Mouse (Mus musculus) limb, embryonic 14.5 days (tissue): ENCODE results near the gene Aarsd1. TPM values are rescaled to one million over a fixed set of nuclear protein-coding genes. Genes with fewer than 3 reads are reported as not detected.

Experiments
- ATAC-seq: fragments of 200-750 bp; cut with Nextera tagmentation; 2 replicates; pipeline ENCODE4 v1.8.0; 2017; ENCODE audit warnings: low read depth, moderate number of reproducible peaks, moderate TSS enrichment; ENCODE audit not compliant: low FRiP score
- DNase-seq: peaks from one replicate; pipeline ENCODE4 v3.0.0-alpha.2; 2015; ENCODE audit warnings: low spot score
- H3K27ac ChIP-seq: fragments of 300-500 bp; sonication (generic); replicated peaks from 2 replicates; pipeline ENCODE4 v1.5.1; 2014; ENCODE audit warnings: low read depth, mild to moderate bottlenecking, low read length, moderate library complexity, mixed read lengths
- H3K27me3 ChIP-seq: fragments of 300-500 bp; sonication (generic); 2 replicates; pipeline ENCODE4 v1.6.1; 2014; ENCODE audit warnings: low read length, mixed read lengths; ENCODE audit not compliant: control insufficient read depth, insufficient read depth
- H3K36me3 ChIP-seq: fragments of 300-500 bp; sonication (generic); 2 replicates; pipeline ENCODE4 v1.6.1; 2014; ENCODE audit warnings: mild to moderate bottlenecking, low read length, moderate library complexity, mixed read lengths; ENCODE audit not compliant: control insufficient read depth, insufficient read depth
- H3K4me1 ChIP-seq: fragments of 300-500 bp; sonication (generic); 2 replicates; pipeline ENCODE4 v1.6.1; 2014; ENCODE audit warnings: antibody characterized with exemption, low read length, mixed read lengths; ENCODE audit not compliant: control insufficient read depth, insufficient read depth
- H3K4me2 ChIP-seq: fragments of 300-500 bp; sonication (generic); replicated peaks from 2 replicates; pipeline ENCODE4 v1.6.1; 2014; ENCODE audit warnings: low read depth, mild to moderate bottlenecking, low read length, moderate library complexity; ENCODE audit not compliant: severe bottlenecking
- H3K4me3 ChIP-seq: fragments of 300-500 bp; sonication (generic); replicated peaks from 2 replicates; pipeline ENCODE4 v1.5.1; 2014; ENCODE audit warnings: low read length
- H3K9ac ChIP-seq: fragments of 300-500 bp; sonication (generic); 2 replicates; pipeline ENCODE4 v1.6.1; 2014; ENCODE audit warnings: mild to moderate bottlenecking, low read depth, low read length, moderate library complexity; ENCODE audit not compliant: severe bottlenecking
- H3K9me3 ChIP-seq: fragments of 300-500 bp; sonication (generic); 2 replicates; pipeline ENCODE4 v1.6.1; 2016; ENCODE audit warnings: low read length; ENCODE audit not compliant: control insufficient read depth
- POLR2A ChIP-seq: fragments of 200-500 bp; IDR thresholded peaks from 2 replicates; pipeline ENCODE4 v1.8.0; 2012; ENCODE audit warnings: inconsistent platforms, mild to moderate bottlenecking, moderate library complexity, borderline replicate concordance; ENCODE audit not compliant: insufficient read depth, insufficient read length; ENCODE audit errors: extremely low read depth
- WGBS: fragments of 180-500 bp; shearing (Covaris S2); extraction: QIAGEN DNeasy Blood & Tissue Kit; methylation state at CpG from one replicate; pipeline ENCODE4 v1.1.7; 2014; 5-methylcytosine and 5-hydroxymethylcytosine counted together
- microRNA-seq: library from miRNA; unstranded; fragments of <30 nt; microRNA quantifications from one replicate; pipeline ENCODE4, GENCODE M21; 2016
- polyA plus RNA-seq, 2 experiments: library from polyadenylated mRNA; depleted of rRNA in 1 of 2; stranded (reverse) in 1 of 2; unstranded in 1 of 2; fragments of >200 nt; fragmentation: Nextera tagmentation in 1 of 2; extraction: Ambion mirVana in 1 of 2; gene quantifications; 2 replicates each; pipeline versions ENCODE4 v1.2.1 to v1.2.3; 2012 to 2014

Aarsd1 gene
- polyA plus RNA-seq, 2 experiments = 41.1 to 63.2 TPM

DNA sequence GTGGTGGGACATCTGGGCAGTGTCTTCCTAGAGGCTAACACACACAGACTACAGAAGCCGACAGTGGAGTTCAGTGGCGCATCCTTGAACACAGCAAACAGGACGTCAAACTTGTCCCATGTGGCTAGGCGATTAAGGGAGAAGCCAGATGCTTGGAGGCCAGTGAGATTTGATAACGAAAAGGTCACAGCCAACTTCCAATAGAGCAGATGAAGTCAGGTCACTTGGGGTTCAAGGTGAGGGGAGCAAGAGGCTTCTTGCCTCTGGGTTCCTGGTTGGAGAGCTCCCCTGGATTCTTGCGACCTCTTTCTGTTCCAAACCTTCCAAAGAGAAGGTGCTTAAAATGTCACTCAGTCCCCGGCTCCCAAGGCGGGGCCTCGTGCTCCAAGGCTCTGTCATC is 57.6 kb downstream of the Aarsd1 start:
- no peak overlapping the region for H3K4me3 ChIP-seq
- TF ChIP-seq POLR2A = no peak
- no peaks in the 10 kb centered on the region for H3K4me1 ChIP-seq
- no peaks in the 10 kb centered on the region for H3K27me3 ChIP-seq
- DNase-seq = no peak
- no peak overlapping the region for H3K4me2 ChIP-seq
- no peaks in the 10 kb centered on the region for H3K9me3 ChIP-seq
- no peaks in the 10 kb centered on the region for H3K36me3 ChIP-seq
- no peak overlapping the region for H3K9ac ChIP-seq
- no peak for ATAC-seq
- no peak overlapping the region for H3K27ac ChIP-seq
- 68% methylated on average over 9 of the region's 9 CpGs for whole genome bisulfite sequencing

DNA sequence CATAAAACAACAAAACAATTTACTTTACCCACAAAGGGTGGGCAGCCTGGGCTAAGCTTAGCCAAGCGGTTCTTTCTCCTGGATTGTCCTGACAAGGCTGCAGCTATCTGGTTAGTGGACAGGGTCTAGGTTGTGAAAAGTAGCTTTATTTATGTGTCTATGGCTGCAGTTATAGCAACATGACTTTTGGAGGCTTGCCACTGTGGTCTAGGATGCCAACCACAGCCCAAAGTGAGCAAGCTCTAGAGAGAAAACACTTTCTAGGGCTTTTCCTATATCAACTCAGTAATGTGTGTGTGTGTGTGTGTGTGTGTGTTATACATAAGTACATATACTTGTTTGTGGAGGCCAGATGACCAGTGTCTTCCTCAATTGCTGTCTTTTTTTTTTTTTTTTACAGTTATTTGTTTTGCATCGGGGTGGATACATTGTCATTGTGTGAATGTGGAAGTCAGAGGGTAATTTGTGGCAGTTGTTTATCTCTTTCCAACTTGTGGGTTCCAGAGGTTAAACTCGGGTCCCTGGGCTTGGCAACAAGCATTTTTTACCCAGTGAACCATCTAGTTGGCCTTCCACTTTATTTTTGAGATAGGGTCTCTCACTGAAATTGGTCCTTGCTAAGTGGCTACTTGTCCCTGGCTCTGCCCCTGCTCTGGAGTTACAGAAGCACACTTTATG is 59.8 kb downstream of the Aarsd1 start:
- H3K9ac ChIP-seq = no peak overlapping the region
- H3K27me3 ChIP-seq = no peaks in the 10 kb centered on the region
- no peaks in the 10 kb centered on the region for H3K36me3 ChIP-seq
- H3K4me3 ChIP-seq = no peak overlapping the region
- ATAC-seq (no peak), DNase-seq (no peak)
- no peak overlapping the region for H3K27ac ChIP-seq
- WGBS = 78% methylated on average over 3 of the region's 3 CpGs
- no peak overlapping the region for H3K4me2 ChIP-seq
- no peaks in the 10 kb centered on the region for H3K9me3 ChIP-seq
- TF ChIP-seq POLR2A = no peak
- no peaks in the 10 kb centered on the region for H3K4me1 ChIP-seq

Small RNAs within 50 kb of the gene (microRNA-seq; reads per million reads assigned to microRNA genes)
- not detected for gene Mir6929

Other genes with a start within 250 kb of the Aarsd1 start
- gene Cntnap1, start 247.1 kb downstream of the Aarsd1 start, polyA plus RNA-seq (2012; rRNA removed) = 1.5 and 2.1 TPM in 2 replicates
- gene Cntnap1, start 247.1 kb downstream of the Aarsd1 start, polyA plus RNA-seq (2014; fragmentation: Nextera tagmentation; extraction: Ambion mirVana) = 0.56 and 0.64 TPM in 2 replicates
- 17.4 and 20.6 TPM in 2 replicates for gene Plekhh3, start 246.3 kb downstream of the Aarsd1 start, polyA plus RNA-seq (2012; rRNA removed)
- 19.6 and 20.5 TPM in 2 replicates for gene Plekhh3, start 246.3 kb downstream of the Aarsd1 start, polyA plus RNA-seq (2014; fragmentation: Nextera tagmentation; extraction: Ambion mirVana)
- gene Ccr10, start 242.2 kb downstream of the Aarsd1 start, polyA plus RNA-seq (2012; rRNA removed) = 0.09 and 0.17 TPM in 2 replicates
- 0.11 and 0.41 TPM in 2 replicates for gene Ccr10, start 242.2 kb downstream of the Aarsd1 start, polyA plus RNA-seq (2014; fragmentation: Nextera tagmentation; extraction: Ambion mirVana)
- 28.3 and 28.4 TPM in 2 replicates for gene Ezh1, start 191.2 kb downstream of the Aarsd1 start, polyA plus RNA-seq (2012; rRNA removed)
- 14.4 and 17.0 TPM in 2 replicates for gene Ezh1, start 191.2 kb downstream of the Aarsd1 start, polyA plus RNA-seq (2014; fragmentation: Nextera tagmentation; extraction: Ambion mirVana)
- 89.4 and 108 TPM in 2 replicates for gene Ramp2, start 171.6 kb downstream of the Aarsd1 start, polyA plus RNA-seq (2012; rRNA removed)
- gene Ramp2, start 171.6 kb downstream of the Aarsd1 start, polyA plus RNA-seq (2014; fragmentation: Nextera tagmentation; extraction: Ambion mirVana) = 98.9 and 104 TPM in 2 replicates
- 70.3 and 71.7 TPM in 2 replicates for gene Vps25, start 163.9 kb downstream of the Aarsd1 start, polyA plus RNA-seq (2012; rRNA removed)
- 120 and 124 TPM in 2 replicates for gene Vps25, start 163.9 kb downstream of the Aarsd1 start, polyA plus RNA-seq (2014; fragmentation: Nextera tagmentation; extraction: Ambion mirVana)
- gene Wnk4, start 157.0 kb downstream of the Aarsd1 start, polyA plus RNA-seq (2012; rRNA removed) = 14.9 and 18.4 TPM in 2 replicates
- 9.9 and 10.7 TPM in 2 replicates for gene Wnk4, start 157.0 kb downstream of the Aarsd1 start, polyA plus RNA-seq (2014; fragmentation: Nextera tagmentation; extraction: Ambion mirVana)
- 1.1 and 1.6 TPM in 2 replicates for gene Cntd1, start 138.6 kb downstream of the Aarsd1 start, polyA plus RNA-seq (2012; rRNA removed)
- 0.61 and 0.93 TPM in 2 replicates for gene Cntd1, start 138.6 kb downstream of the Aarsd1 start, polyA plus RNA-seq (2014; fragmentation: Nextera tagmentation; extraction: Ambion mirVana)
- 110 and 183 TPM in 2 replicates for gene Coa3, start 138.5 kb downstream of the Aarsd1 start, polyA plus RNA-seq (2012; rRNA removed)
- gene Coa3, start 138.5 kb downstream of the Aarsd1 start, polyA plus RNA-seq (2014; fragmentation: Nextera tagmentation; extraction: Ambion mirVana) = 182 and 187 TPM in 2 replicates
- gene Becn1, start 115.3 kb downstream of the Aarsd1 start, polyA plus RNA-seq (2012; rRNA removed) = 86.5 and 100 TPM in 2 replicates
- 118 and 135 TPM in 2 replicates for gene Becn1, start 115.3 kb downstream of the Aarsd1 start, polyA plus RNA-seq (2014; fragmentation: Nextera tagmentation; extraction: Ambion mirVana)
- 128 and 142 TPM in 2 replicates for gene Psme3, start 101.4 kb downstream of the Aarsd1 start, polyA plus RNA-seq (2012; rRNA removed)
- gene Psme3, start 101.4 kb downstream of the Aarsd1 start, polyA plus RNA-seq (2014; fragmentation: Nextera tagmentation; extraction: Ambion mirVana) = 105 TPM in 2 replicates
- 6.2 and 8.2 TPM in 2 replicates for gene Aoc2, start 92.6 kb downstream of the Aarsd1 start, polyA plus RNA-seq (2012; rRNA removed)
- 0.84 and 0.86 TPM in 2 replicates for gene Aoc2, start 92.6 kb downstream of the Aarsd1 start, polyA plus RNA-seq (2014; fragmentation: Nextera tagmentation; extraction: Ambion mirVana)
- 3.1 TPM in 2 replicates for gene Aoc3, start 87.0 kb downstream of the Aarsd1 start, polyA plus RNA-seq (2012; rRNA removed)
- gene Aoc3, start 87.0 kb downstream of the Aarsd1 start, polyA plus RNA-seq (2014; fragmentation: Nextera tagmentation; extraction: Ambion mirVana) = 0.68 and 1.0 TPM in 2 replicates
- not detected in 2 replicates for gene G6pc, start 50.1 kb downstream of the Aarsd1 start, polyA plus RNA-seq (2012; rRNA removed)
- not detected in 2 replicates for gene G6pc, start 50.1 kb downstream of the Aarsd1 start, polyA plus RNA-seq (2014; fragmentation: Nextera tagmentation; extraction: Ambion mirVana)
- gene Gm27029, start 7.2 kb upstream of the Aarsd1 start, polyA plus RNA-seq (2012; rRNA removed) = 1.3 and 4.2 TPM in 2 replicates
- gene Gm27029, start 7.2 kb upstream of the Aarsd1 start, polyA plus RNA-seq (2014; fragmentation: Nextera tagmentation; extraction: Ambion mirVana) = 11.8 and 12.1 TPM in 2 replicates
- 19.3 and 20.6 TPM in 2 replicates for gene Rundc1, start 7.5 kb upstream of the Aarsd1 start, polyA plus RNA-seq (2012; rRNA removed)
- 17.6 and 17.8 TPM in 2 replicates for gene Rundc1, start 7.5 kb upstream of the Aarsd1 start, polyA plus RNA-seq (2014; fragmentation: Nextera tagmentation; extraction: Ambion mirVana)
- gene Ptges3l, start 7.7 kb upstream of the Aarsd1 start, polyA plus RNA-seq (2012; rRNA removed) = 23.7 and 27.5 TPM in 2 replicates
- gene Ptges3l, start 7.7 kb upstream of the Aarsd1 start, polyA plus RNA-seq (2014; fragmentation: Nextera tagmentation; extraction: Ambion mirVana) = 13.9 and 20.5 TPM in 2 replicates
- 1,216 and 1,303 TPM in 2 replicates for gene Rpl27, start 24.7 kb upstream of the Aarsd1 start, polyA plus RNA-seq (2012; rRNA removed)
- 384 and 422 TPM in 2 replicates for gene Rpl27, start 24.7 kb upstream of the Aarsd1 start, polyA plus RNA-seq (2014; fragmentation: Nextera tagmentation; extraction: Ambion mirVana)
- 13.1 and 15.2 TPM in 2 replicates for gene Ifi35, start 30.8 kb upstream of the Aarsd1 start, polyA plus RNA-seq (2012; rRNA removed)
- gene Ifi35, start 30.8 kb upstream of the Aarsd1 start, polyA plus RNA-seq (2014; fragmentation: Nextera tagmentation; extraction: Ambion mirVana) = 16.1 and 16.7 TPM in 2 replicates
- 20.7 and 21.8 TPM in 2 replicates for gene Rnd2, start 47.4 kb upstream of the Aarsd1 start, polyA plus RNA-seq (2012; rRNA removed)
- 8.4 and 10.4 TPM in 2 replicates for gene Rnd2, start 47.4 kb upstream of the Aarsd1 start, polyA plus RNA-seq (2014; fragmentation: Nextera tagmentation; extraction: Ambion mirVana)
- gene Vat1, start 48.6 kb upstream of the Aarsd1 start, polyA plus RNA-seq (2012; rRNA removed) = 88.0 and 96.1 TPM in 2 replicates
- 56.1 and 63.3 TPM in 2 replicates for gene Vat1, start 48.6 kb upstream of the Aarsd1 start, polyA plus RNA-seq (2014; fragmentation: Nextera tagmentation; extraction: Ambion mirVana)
- gene Brca1, start 134.3 kb upstream of the Aarsd1 start, polyA plus RNA-seq (2012; rRNA removed) = 8.7 and 9.9 TPM in 2 replicates
- gene Brca1, start 134.3 kb upstream of the Aarsd1 start, polyA plus RNA-seq (2014; fragmentation: Nextera tagmentation; extraction: Ambion mirVana) = 10.7 and 11.6 TPM in 2 replicates
- 82.7 and 93.1 TPM in 2 replicates for gene Nbr1, start 134.5 kb upstream of the Aarsd1 start, polyA plus RNA-seq (2012; rRNA removed)
- 62.8 and 71.3 TPM in 2 replicates for gene Nbr1, start 134.5 kb upstream of the Aarsd1 start, polyA plus RNA-seq (2014; fragmentation: Nextera tagmentation; extraction: Ambion mirVana)
- gene Tmem106a, start 164.6 kb upstream of the Aarsd1 start, polyA plus RNA-seq (2012; rRNA removed) = 9.3 and 11.6 TPM in 2 replicates
- gene Tmem106a, start 164.6 kb upstream of the Aarsd1 start, polyA plus RNA-seq (2014; fragmentation: Nextera tagmentation; extraction: Ambion mirVana) = 3.8 and 5.4 TPM in 2 replicates
- gene Gm11634, start 181.6 kb upstream of the Aarsd1 start, polyA plus RNA-seq (2012; rRNA removed) = not detected in 2 replicates
- not detected in 2 replicates for gene Gm11634, start 181.6 kb upstream of the Aarsd1 start, polyA plus RNA-seq (2014; fragmentation: Nextera tagmentation; extraction: Ambion mirVana)
- 35.5 and 36.0 TPM in 2 replicates for gene Rdm1, start 209.6 kb upstream of the Aarsd1 start, polyA plus RNA-seq (2012; rRNA removed)
- gene Rdm1, start 209.6 kb upstream of the Aarsd1 start, polyA plus RNA-seq (2014; fragmentation: Nextera tagmentation; extraction: Ambion mirVana) = 39.2 and 39.4 TPM in 2 replicates
- gene Arl4d, start 247.9 kb upstream of the Aarsd1 start, polyA plus RNA-seq (2012; rRNA removed) = 3.0 and 4.2 TPM in 2 replicates
- gene Arl4d, start 247.9 kb upstream of the Aarsd1 start, polyA plus RNA-seq (2014; fragmentation: Nextera tagmentation; extraction: Ambion mirVana) = 2.5 and 3.6 TPM in 2 replicates